Mouse (Mus musculus) lung, postnatal 25 days (tissue): ENCODE data around the gene Pou2f1.

Experiments used
- DNase-seq: peaks from one replicate; pipeline ENCODE4 v3.0.0; 2022; ENCODE audit warnings: low spot score

Gene Pou2f1

GRCm38 (mm10) chr1:165961676-165962364, 40.7 kb downstream of the Pou2f1 start:
- DNase-seq, result no peak

- DNase-seq, result no peak
Measured at GRCm38 (mm10) chr1:165958159-165958558, 44.3 kb downstream of the Pou2f1 start.

- no peak for DNase-seq
Measured at GRCm38 (mm10) chr1:165948214-165948813, 54.2 kb downstream of the Pou2f1 start.

- no peak for DNase-seq
Measured at GRCm38 (mm10) chr1:165943270-165943669, 59.2 kb downstream of the Pou2f1 start.

- DNase-seq, result no peak
Measured at GRCm38 (mm10) chr1:165935466-165935818, 67.0 kb downstream of the Pou2f1 start.

GRCm38 (mm10) chr1:165934648-165935465, 67.6 kb downstream of the Pou2f1 start:
- peak; percentile 28 for DNase-seq

- no peak for DNase-seq
Measured at GRCm38 (mm10) chr1:165933915-165934647, 68.4 kb downstream of the Pou2f1 start.

- no peak for DNase-seq
Measured at GRCm38 (mm10) chr1:165932842-165933241, 69.6 kb downstream of the Pou2f1 start.

- DNase-seq, result no peak
Measured at GRCm38 (mm10) chr1:165930510-165930909, 72.0 kb downstream of the Pou2f1 start.

- no peak for DNase-seq
Measured at GRCm38 (mm10) chr1:165927507-165928279, 74.8 kb downstream of the Pou2f1 start.

- no peak for DNase-seq
Measured at GRCm38 (mm10) chr1:165925207-165925606, 77.3 kb downstream of the Pou2f1 start.

- DNase-seq, result no peak
Measured at GRCm38 (mm10) chr1:165922488-165922887, 80.0 kb downstream of the Pou2f1 start.

- DNase-seq, result no peak
Measured at GRCm38 (mm10) chr1:165921026-165921425, 81.5 kb downstream of the Pou2f1 start.

GRCm38 (mm10) chr1:165914416-165914801, 88.1 kb downstream of the Pou2f1 start:
- DNase-seq, result no peak

GRCm38 (mm10) chr1:165913720-165914415, 88.6 kb downstream of the Pou2f1 start:
- no peak for DNase-seq

- no peak for DNase-seq
Measured at GRCm38 (mm10) chr1:165909471-165909870, 93.0 kb downstream of the Pou2f1 start.

GRCm38 (mm10) chr1:165908806-165909205, 93.7 kb downstream of the Pou2f1 start:
- no peak for DNase-seq

GRCm38 (mm10) chr1:165908153-165908552, 94.3 kb downstream of the Pou2f1 start:
- no peak for DNase-seq

GRCm38 (mm10) chr1:165903596-165903995, 98.9 kb downstream of the Pou2f1 start:
- DNase-seq, result no peak

GRCm38 (mm10) chr1:165891686-165892085, 110.8 kb downstream of the Pou2f1 start:
- DNase-seq, result peak; percentile 4
